13 mouse cellular contexts compared by ENCODE assay signal in genomic region chr5:125235398-125235797, GRCm38 (mm10). TPM values are rescaled to one million over a fixed set of nuclear protein-coding genes. Genes with fewer than 3 reads are reported as not detected.
DNase-seq lines count a peak whose midpoint lies in the region; ATAC-seq and TF ChIP-seq lines count a peak whose summit lies in the region.
"Had no signal": no experiment of that assay in that cellular context is flagged by ENCODE, and none has a peak within 500 bp of the region (broad histone marks: within the 10 kb centered on the region; RNA-seq: fewer than 3 reads in every experiment).

No protein-coding gene starts in this region.

- H3K79me2 ChIP-seq in CH12.LX (replicated peaks; ENCODE audit: control insufficient read depth, extremely low read depth, insufficient read depth, poor library complexity, severe bottlenecking), result no peaks in the 10 kb centered on the region

- dilution Hi-C loops in CH12.LX (cut with MboI; ENCODE audit: extremely low pct_ligation_motif_present, extremely low pct_unique_long_range_greater_than_20kb, low sequenced_read_pairs), result no loop called here

- H3K9me3 ChIP-seq in heart, postnatal 0 days (replicated peaks; ENCODE audit: control insufficient read depth, low read length), result no peaks in the 10 kb centered on the region
- no peaks in the 10 kb centered on the region for H3K9me3 ChIP-seq in liver, postnatal 0 days (ENCODE audit: low read length)
- no peaks in the 10 kb centered on the region for H3K9me3 ChIP-seq in liver, embryonic 11.5 days (ENCODE audit: control insufficient read depth, low read length)
- H3K9me3 ChIP-seq in CH12.LX (replicated peaks; ENCODE audit: low read length), result peaks cover 14% of the 10 kb centered on the region
- H3K9me3 ChIP-seq: lung, embryonic 15.5 days; neural tube, embryonic 13.5 days had no signal

- WGBS in heart, postnatal 0 days, result 91% methylated on average over 3 of the region's 3 CpGs
- WGBS in liver, postnatal 0 days (ENCODE audit: insufficient replicate concordance), result 84% methylated on average over 3 of the region's 3 CpGs
- WGBS in liver, embryonic 11.5 days, result 90% methylated on average over 3 of the region's 3 CpGs

- H3K27ac ChIP-seq in heart, postnatal 0 days (ENCODE audit: low read depth), result no peak overlapping the region
- H3K27ac ChIP-seq in liver, postnatal 0 days (ENCODE audit: low read depth), result no peak overlapping the region
- no peak overlapping the region for H3K27ac ChIP-seq in liver, embryonic 11.5 days (ENCODE audit: low read depth, low read length)
- H3K27ac ChIP-seq in CH12.LX (ENCODE audit: insufficient read depth, low read depth), result no peak overlapping the region
- H3K27ac ChIP-seq: lung, embryonic 15.5 days; neural tube, embryonic 13.5 days had no signal

- H3K4me2 ChIP-seq in heart, postnatal 0 days (ENCODE audit: low read depth, low read length), result no peak overlapping the region
- H3K4me2 ChIP-seq in liver, postnatal 0 days (ENCODE audit: low read depth, low read length), result no peak overlapping the region
- no peak overlapping the region for H3K4me2 ChIP-seq in liver, embryonic 11.5 days
- no peak overlapping the region for H3K4me2 ChIP-seq in CH12.LX (ENCODE audit: insufficient read depth, low read depth, poor library complexity, severe bottlenecking)
- H3K4me2 ChIP-seq: lung, embryonic 15.5 days; neural tube, embryonic 13.5 days had no signal

- 0 out of 2 replicates have a peak, but pooled peaks cover 3% of the 10 kb centered on the region for H3K27me3 ChIP-seq in heart, postnatal 0 days (ENCODE audit: control insufficient read depth, insufficient read depth, low read length)
- no peaks in the 10 kb centered on the region for H3K27me3 ChIP-seq in liver, postnatal 0 days (ENCODE audit: insufficient read depth, low read length)
- no peaks in the 10 kb centered on the region for H3K27me3 ChIP-seq in liver, embryonic 11.5 days (replicated peaks; ENCODE audit: control insufficient read depth, insufficient read depth, low read length)
- H3K27me3 ChIP-seq in CH12.LX (replicated peaks), result peaks cover 27% of the 10 kb centered on the region
- H3K27me3 ChIP-seq: lung, embryonic 15.5 days; neural tube, embryonic 13.5 days had no signal

- DNase-seq in heart, postnatal 0 days (ENCODE audit: low spot score), result no peak
- no peak for DNase-seq in heart, postnatal 36 days
- DNase-seq in liver, postnatal 0 days, result no peak
- DNase-seq in liver, embryonic 11.5 days (ENCODE audit: low spot score), result no peak
- peak; percentile 17 for DNase-seq in CH12.LX (ENCODE audit: extremely low read depth)
- DNase-seq in c-Kit-positive CD71-positive TER-119-negative erythroid progenitor cells, embryonic 14.5 days (ENCODE audit: low read depth), result peak; percentile 7
- DNase-seq in testis, postnatal 14 days (ENCODE audit: low spot score), result no peak
- no peak for DNase-seq in adrenal gland, postnatal 14 days
- DNase-seq: cerebellum, adult 8-10 months; embryo, embryonic 11 days; midbrain, embryonic 14.5 days had no signal

- ATAC-seq in heart, postnatal 0 days (ENCODE audit: insufficient read depth, low read depth), result no peak
- ATAC-seq in liver, postnatal 0 days, result no peak
- no peak for ATAC-seq in liver, embryonic 11.5 days (replicated peaks; ENCODE audit: low FRiP score)

- H3K36me3 ChIP-seq in heart, postnatal 0 days (replicated peaks; ENCODE audit: control insufficient read depth, insufficient read depth, low read length), result no peaks in the 10 kb centered on the region
- no peaks in the 10 kb centered on the region for H3K36me3 ChIP-seq in liver, postnatal 0 days (replicated peaks; ENCODE audit: insufficient read depth, low read length)
- H3K36me3 ChIP-seq in liver, embryonic 11.5 days (ENCODE audit: control insufficient read depth, insufficient read depth, low read length), result no peaks in the 10 kb centered on the region
- no peaks in the 10 kb centered on the region for H3K36me3 ChIP-seq in CH12.LX (replicated peaks in 1 of 2; ENCODE audit: control insufficient read depth in 1 of 2, insufficient read depth in 1 of 2, low read length in 1 of 2)
- H3K36me3 ChIP-seq: lung, embryonic 15.5 days; neural tube, embryonic 13.5 days had no signal

- peak; percentile 34 for TF ChIP-seq RAD21 in CH12.LX (IDR thresholded peaks at IDR 0.05; ENCODE audit: low read depth, low read length)

- intact Hi-C loops in heart, postnatal 36 days (cut with DNase I), result no loop called here

- H3K4me3 ChIP-seq in heart, postnatal 0 days (ENCODE audit: low read depth, low read length), result no peak overlapping the region
- H3K4me3 ChIP-seq in liver, postnatal 0 days (ENCODE audit: low read depth, low read length), result no peak overlapping the region
- no peak overlapping the region for H3K4me3 ChIP-seq in liver, embryonic 11.5 days (ENCODE audit: low read depth, low read length)
- no peak overlapping the region for H3K4me3 ChIP-seq in CH12.LX (replicated peaks in 1 of 3; ENCODE audit: low read depth in 2 of 3, low read length in 2 of 3, poor library complexity in 1 of 3)
- H3K4me3 ChIP-seq: lung, embryonic 15.5 days; neural tube, embryonic 13.5 days had no signal

- H3K4me1 ChIP-seq in heart, postnatal 0 days (ENCODE audit: control insufficient read depth, insufficient read depth), result peaks cover 8% of the 10 kb centered on the region; the same call in 1 of the 2 replicates
- no peaks in the 10 kb centered on the region for H3K4me1 ChIP-seq in liver, postnatal 0 days (ENCODE audit: insufficient read depth)
- H3K4me1 ChIP-seq in liver, embryonic 11.5 days (replicated peaks; ENCODE audit: control insufficient read depth, insufficient read depth, low read length), result peaks cover 11% of the 10 kb centered on the region
- 0 out of 4 replicates have a peak, but pooled peaks cover 0 to 3% of the 10 kb centered on the region in 2 experiments for H3K4me1 ChIP-seq in CH12.LX (ENCODE audit: control insufficient read depth in 1 of 2, insufficient read depth in 2 of 2)
- H3K4me1 ChIP-seq: lung, embryonic 15.5 days had no signal

- TF ChIP-seq POLR2A in CH12.LX (IDR thresholded peaks at IDR 0.05; ENCODE audit: low read depth, low read length), result no peak

- in situ Hi-C loops in CH12.LX (cut with MboI; ENCODE audit: low pct_ligation_motif_present, low pct_unique_long_range_greater_than_20kb, low sequenced_read_pairs), result no loop called here

- TF ChIP-seq EP300 in heart, postnatal 0 days (IDR thresholded peaks at IDR 0.05; ENCODE audit: low read depth), result no peak
- no peak for TF ChIP-seq EP300 in liver, postnatal 0 days (IDR thresholded peaks at IDR 0.05; ENCODE audit: low read depth)
- no peak for TF ChIP-seq EP300 in CH12.LX (IDR thresholded peaks at IDR 0.05; ENCODE audit: low read length)

- peak; percentile 22 for TF ChIP-seq CTCF in heart, postnatal 0 days (IDR thresholded peaks at IDR 0.05; ENCODE audit: low read depth)
- peak; percentile 51 for TF ChIP-seq CTCF in liver, postnatal 0 days (IDR thresholded peaks at IDR 0.05; ENCODE audit: low read depth)
- TF ChIP-seq CTCF in CH12.LX (conservative IDR thresholded peaks at IDR 0.05 in 1 of 2, IDR thresholded peaks at IDR 0.05 in 1 of 2; ENCODE audit: low read depth in 2 of 2, low read length in 2 of 2), result peak in 1 of 2 experiments; percentile 39; a peak in 3 of 4 replicates

- H3K9ac ChIP-seq in heart, postnatal 0 days (replicated peaks; ENCODE audit: low read depth, low read length), result no peak overlapping the region
- H3K9ac ChIP-seq in liver, postnatal 0 days (replicated peaks), result no peak overlapping the region
- no peak overlapping the region for H3K9ac ChIP-seq in liver, embryonic 11.5 days (ENCODE audit: low read depth, low read length)
- no peak overlapping the region for H3K9ac ChIP-seq in CH12.LX (ENCODE audit: insufficient read depth, low read depth)
- H3K9ac ChIP-seq: lung, embryonic 15.5 days; neural tube, embryonic 13.5 days had no signal

TF ChIP-seq in CH12.LX, 34 proteins besides CTCF, POLR2A, EP300 and RAD21:
- TF ChIP-seq SIN3A (IDR thresholded peaks at IDR 0.05; ENCODE audit: low read length), result no peak
- peak; percentile 26 for TF ChIP-seq SMC3 (IDR thresholded peaks at IDR 0.05; ENCODE audit: low read depth, low read length)

RNA-seq across cellular contexts. Expression of gene Ncor2, which starts 56.4 kb away (rescaled TPM):
- total RNA-seq in heart, postnatal 0 days (2014; rRNA removed; ENCODE audit: low replicate concordance), result 21.6 and 73.8 TPM in 2 replicates
- polyA plus RNA-seq in heart, postnatal 0 days (2015; fragmentation: Nextera tagmentation; extraction: Ambion mirVana), result 14.3 and 15.5 TPM in 2 replicates
- total RNA-seq in heart, postnatal 36 days (2021), result 10 to 100 TPM; 70.5 to 74.8 TPM
- polyA plus RNA-seq in liver, postnatal 0 days (2015; fragmentation: Nextera tagmentation; extraction: Ambion mirVana), result 3.1 and 3.4 TPM in 2 replicates
- polyA plus RNA-seq in liver, embryonic 11.5 days (2014; fragmentation: Nextera tagmentation; extraction: Ambion mirVana), result 14.0 and 17.2 TPM in 2 replicates
- total RNA-seq in CH12.LX (2012; rRNA removed) (7.2 and 10.8 TPM in 2 replicates), CH12.LX (2014; rRNA removed) (2.5 and 3.9 TPM in 2 replicates)
- polyA plus RNA-seq in CH12.LX (2012; ENCODE audit: insufficient read length, low read depth), result 37.7 and 44.7 TPM in 2 replicates
- 165 and 192 TPM in 2 replicates for total RNA-seq in adrenal gland, postnatal 14 days (2021)

Comparison
In these comparisons a context has a peak if more than half of its experiments do, and no peak if none do; other contexts are left out.
1. DNase-seq: peak in CH12.LX (single experiment) and c-Kit-positive CD71-positive TER-119-negative erythroid progenitor cells, embryonic 14.5 days (single experiment); none in heart, postnatal 0 days (single experiment), heart, postnatal 36 days (0 of 2), liver, postnatal 0 days (single experiment), liver, embryonic 11.5 days (single experiment), testis, postnatal 14 days (single experiment) and adrenal gland, postnatal 14 days (single experiment).